Mouse (Mus musculus): ENCODE measurements around the gene Cxcr4. TPM values are rescaled to one million over a fixed set of nuclear protein-coding genes. Genes with fewer than 3 reads are reported as not detected.

The Cxcr4 gene
- polyA plus RNA-seq, 1 experiment from 2014 or later = 1.3 TPM

GRCm38 (mm10) chr1:128614653-128615458, 22.8 kb upstream of the Cxcr4 start:
- no peak overlapping the region for H3K4me3 ChIP-seq (ENCODE audit: low read depth, low read length)
- H3K27ac ChIP-seq (ENCODE audit: low read depth, low read length) = no peak overlapping the region
- 58% methylated on average over 7 of the region's 7 CpGs for WGBS
- H3K36me3 ChIP-seq (ENCODE audit: control insufficient read depth, insufficient read depth) = no peaks in the 10 kb centered on the region
- H3K27me3 ChIP-seq (replicated peaks; ENCODE audit: control insufficient read depth, insufficient read depth, low read length) = no peaks in the 10 kb centered on the region
- H3K4me1 ChIP-seq (replicated peaks; ENCODE audit: control insufficient read depth, insufficient read depth, low read length) = no peaks in the 10 kb centered on the region
- TF ChIP-seq CTCF (IDR thresholded peaks at IDR 0.05; ENCODE audit: low read depth) = no peak
- H3K9ac ChIP-seq (ENCODE audit: low read depth, low read length) = no peak overlapping the region
- H3K4me2 ChIP-seq (replicated peaks; ENCODE audit: low read depth) = no peak overlapping the region
- ATAC-seq = no peak
- H3K9me3 ChIP-seq (ENCODE audit: control insufficient read depth) = no peaks in the 10 kb centered on the region

GRCm38 (mm10) chr1:128608119-128608518, 16.0 kb upstream of the Cxcr4 start:
- WGBS = 34% methylated on average over 6 of the region's 6 CpGs
- H3K9ac ChIP-seq (ENCODE audit: low read depth, low read length) = no peak overlapping the region
- no peak for ATAC-seq
- no peak overlapping the region for H3K4me2 ChIP-seq (replicated peaks; ENCODE audit: low read depth)
- H3K4me3 ChIP-seq (ENCODE audit: low read depth, low read length) = no peak overlapping the region
- no peaks in the 10 kb centered on the region for H3K4me1 ChIP-seq (replicated peaks; ENCODE audit: control insufficient read depth, insufficient read depth, low read length)
- no peak for TF ChIP-seq CTCF (IDR thresholded peaks at IDR 0.05; ENCODE audit: low read depth)
- H3K27me3 ChIP-seq (replicated peaks; ENCODE audit: control insufficient read depth, insufficient read depth, low read length) = no peaks in the 10 kb centered on the region
- no peak overlapping the region for H3K27ac ChIP-seq (ENCODE audit: low read depth, low read length)
- H3K9me3 ChIP-seq (ENCODE audit: control insufficient read depth) = no peaks in the 10 kb centered on the region
- no peaks in the 10 kb centered on the region for H3K36me3 ChIP-seq (ENCODE audit: control insufficient read depth, insufficient read depth)

- Histone ChIP-seq H3K36me3 (ENCODE audit: control insufficient read depth, insufficient read depth) (no peaks in the 10 kb centered on the region), H3K27ac (ENCODE audit: low read depth, low read length) (no peak overlapping the region), H3K9me3 (ENCODE audit: control insufficient read depth) (no peaks in the 10 kb centered on the region), H3K9ac (ENCODE audit: low read depth, low read length) (no peak overlapping the region), H3K4me3 (ENCODE audit: low read depth, low read length) (no peak overlapping the region), H3K4me1 (replicated peaks; ENCODE audit: control insufficient read depth, insufficient read depth, low read length) (no peaks in the 10 kb centered on the region; the same call in 1 of the 2 replicates), H3K27me3 (replicated peaks; ENCODE audit: control insufficient read depth, insufficient read depth, low read length) (no peaks in the 10 kb centered on the region), H3K4me2 (replicated peaks; ENCODE audit: low read depth) (no peak overlapping the region)
- no peak for TF ChIP-seq CTCF (IDR thresholded peaks at IDR 0.05; ENCODE audit: low read depth)
- no peak for ATAC-seq
- WGBS = 62% methylated on average over 3 of the region's 3 CpGs
These were observed 15.3 kb upstream of the Cxcr4 start for GRCm38 (mm10) chr1:128607423-128607822.

- no peak for TF ChIP-seq CTCF (IDR thresholded peaks at IDR 0.05; ENCODE audit: low read depth)
- 76% methylated on average over 1 of the region's 1 CpGs for WGBS
- no peak for ATAC-seq
- Histone ChIP-seq H3K4me3 (ENCODE audit: low read depth, low read length) (no peak overlapping the region), H3K4me2 (replicated peaks; ENCODE audit: low read depth) (no peak overlapping the region), H3K9me3 (ENCODE audit: control insufficient read depth) (no peaks in the 10 kb centered on the region), H3K36me3 (ENCODE audit: control insufficient read depth, insufficient read depth) (no peaks in the 10 kb centered on the region), H3K27me3 (replicated peaks; ENCODE audit: control insufficient read depth, insufficient read depth, low read length) (no peaks in the 10 kb centered on the region), H3K9ac (ENCODE audit: low read depth, low read length) (no peak overlapping the region), H3K4me1 (replicated peaks; ENCODE audit: control insufficient read depth, insufficient read depth, low read length) (peaks cover 3% of the 10 kb centered on the region; the same call in 1 of the 2 replicates), H3K27ac (ENCODE audit: low read depth, low read length) (no peak overlapping the region)
These were observed 13.7 kb upstream of the Cxcr4 start for GRCm38 (mm10) chr1:128605794-128606193.

- Histone ChIP-seq H3K4me1 (replicated peaks; ENCODE audit: control insufficient read depth, insufficient read depth, low read length) (peaks cover 3% of the 10 kb centered on the region; the same call in 1 of the 2 replicates), H3K4me3 (ENCODE audit: low read depth, low read length) (no peak overlapping the region), H3K9me3 (ENCODE audit: control insufficient read depth) (no peaks in the 10 kb centered on the region), H3K9ac (ENCODE audit: low read depth, low read length) (no peak overlapping the region), H3K36me3 (ENCODE audit: control insufficient read depth, insufficient read depth) (no peaks in the 10 kb centered on the region), H3K27me3 (replicated peaks; ENCODE audit: control insufficient read depth, insufficient read depth, low read length) (no peaks in the 10 kb centered on the region), H3K4me2 (replicated peaks; ENCODE audit: low read depth) (no peak overlapping the region), H3K27ac (ENCODE audit: low read depth, low read length) (no peak overlapping the region)
- 68% methylated on average over 8 of the region's 8 CpGs for WGBS
- TF ChIP-seq CTCF (IDR thresholded peaks at IDR 0.05; ENCODE audit: low read depth) = no peak
- ATAC-seq = no peak
These were observed 10.7 kb upstream of the Cxcr4 start for GRCm38 (mm10) chr1:128602688-128603385.

GRCm38 (mm10) chr1:128602018-128602687, 10.1 kb upstream of the Cxcr4 start:
- H3K4me2 ChIP-seq (replicated peaks; ENCODE audit: low read depth) = no peak overlapping the region
- 38% methylated on average over 5 of the region's 5 CpGs for WGBS
- TF ChIP-seq CTCF (IDR thresholded peaks at IDR 0.05; ENCODE audit: low read depth) = no peak

More at GRCm38 (mm10) chr1:128602018-128602687, 10.1 kb upstream of the Cxcr4 start:
- no peak overlapping the region for H3K4me3 ChIP-seq (ENCODE audit: low read depth, low read length)
- H3K27me3 ChIP-seq (replicated peaks; ENCODE audit: control insufficient read depth, insufficient read depth, low read length) = no peaks in the 10 kb centered on the region
- no peaks in the 10 kb centered on the region for H3K36me3 ChIP-seq (ENCODE audit: control insufficient read depth, insufficient read depth)
- no peaks in the 10 kb centered on the region for H3K9me3 ChIP-seq (ENCODE audit: control insufficient read depth)
- peak; percentile 60 for ATAC-seq
- H3K27ac ChIP-seq (ENCODE audit: low read depth, low read length) = no peak overlapping the region
- peaks cover 3% of the 10 kb centered on the region; the same call in 1 of the 2 replicates for H3K4me1 ChIP-seq (replicated peaks; ENCODE audit: control insufficient read depth, insufficient read depth, low read length)
- H3K9ac ChIP-seq (ENCODE audit: low read depth, low read length) = no peak overlapping the region

Measured in intestine, postnatal 0 days (tissue).